ENCODE assay signal across 8 mouse cellular contexts in genomic region chr3:65527196-65527595, GRCm38 (mm10). TPM values are rescaled to one million over a fixed set of nuclear protein-coding genes. Genes with fewer than 3 reads are reported as not detected.
DNase-seq lines count a peak whose midpoint lies in the region; ATAC-seq and TF ChIP-seq lines count a peak whose summit lies in the region.

No protein-coding gene starts in this region.

- WGBS in lung, embryonic 14.5 days: 11% methylated on average over 3 of the region's 3 CpGs
- 27% methylated on average over 3 of the region's 3 CpGs for WGBS in forebrain, embryonic 12.5 days
- WGBS in neural tube, embryonic 15.5 days: 15% methylated on average over 3 of the region's 3 CpGs

- peak overlapping the region; percentile 91 for H3K4me3 ChIP-seq in lung, embryonic 14.5 days (ENCODE audit: low read depth, low read length)
- H3K4me3 ChIP-seq in forebrain, embryonic 12.5 days (replicated peaks): peak overlapping the region; percentile 87
- H3K4me3 ChIP-seq in neural tube, embryonic 15.5 days (replicated peaks): peak overlapping the region; percentile 95

- no peaks in the 10 kb centered on the region for H3K9me3 ChIP-seq in lung, embryonic 14.5 days (ENCODE audit: low read depth, low read length)
- no peaks in the 10 kb centered on the region for H3K9me3 ChIP-seq in forebrain, embryonic 12.5 days
- H3K9me3 ChIP-seq in neural tube, embryonic 15.5 days (replicated peaks): no peaks in the 10 kb centered on the region

- H3K27me3 ChIP-seq in lung, embryonic 14.5 days (ENCODE audit: insufficient read depth, low read length): no peaks in the 10 kb centered on the region
- no peaks in the 10 kb centered on the region; the same call in 1 of the 2 replicates for H3K27me3 ChIP-seq in forebrain, embryonic 12.5 days
- H3K27me3 ChIP-seq in neural tube, embryonic 15.5 days (replicated peaks): no peaks in the 10 kb centered on the region

- peaks cover 7% of the 10 kb centered on the region for H3K36me3 ChIP-seq in lung, embryonic 14.5 days (ENCODE audit: insufficient read depth)
- H3K36me3 ChIP-seq in forebrain, embryonic 12.5 days (replicated peaks): peaks cover 5% of the 10 kb centered on the region; the same call in 1 of the 2 replicates
- H3K36me3 ChIP-seq in neural tube, embryonic 15.5 days: no peaks in the 10 kb centered on the region

- DNase-seq in lung, embryonic 14.5 days: peak; percentile 46
- DNase-seq in lung, adult 18-20 months: no peak
- peak; percentile 36 to 74 for DNase-seq in kidney, postnatal 36 days
- no peak for DNase-seq in urinary bladder, postnatal 14 days (ENCODE audit: low spot score)
- no peak for DNase-seq in left cerebral cortex, adult 18-20 months (ENCODE audit: low spot score in 2 of 2)

- no peak for ATAC-seq in lung, embryonic 14.5 days (ENCODE audit: insufficient read depth)
- no peak for ATAC-seq in forebrain, embryonic 12.5 days (ENCODE audit: low FRiP score)
- no peak for ATAC-seq in neural tube, embryonic 15.5 days (ENCODE audit: low FRiP score)
- ATAC-seq in cerebellum, adult (ENCODE audit: insufficient number of reproducible peaks, low FRiP score, low TSS enrichment): no peak

- peak overlapping the region; percentile 80 for H3K4me2 ChIP-seq in lung, embryonic 14.5 days
- peak overlapping the region; percentile 79 for H3K4me2 ChIP-seq in forebrain, embryonic 12.5 days
- H3K4me2 ChIP-seq in neural tube, embryonic 15.5 days: peak overlapping the region; percentile 82

- H3K9ac ChIP-seq in lung, embryonic 14.5 days: peak overlapping the region; percentile 92
- peak overlapping the region; percentile 82 for H3K9ac ChIP-seq in forebrain, embryonic 12.5 days
- H3K9ac ChIP-seq in neural tube, embryonic 15.5 days (replicated peaks): no peak overlapping the region

- H3K27ac ChIP-seq in lung, embryonic 14.5 days (ENCODE audit: low read depth): peak overlapping the region; percentile 99
- peak overlapping the region; percentile 98 for H3K27ac ChIP-seq in forebrain, embryonic 12.5 days
- peak overlapping the region; percentile 100 for H3K27ac ChIP-seq in neural tube, embryonic 15.5 days (replicated peaks)

- no peaks in the 10 kb centered on the region for H3K4me1 ChIP-seq in lung, embryonic 14.5 days (ENCODE audit: insufficient read depth)
- peaks cover 8% of the 10 kb centered on the region for H3K4me1 ChIP-seq in forebrain, embryonic 12.5 days
- H3K4me1 ChIP-seq in neural tube, embryonic 15.5 days: peaks cover 7% of the 10 kb centered on the region; the same call in 1 of the 2 replicates

- TF ChIP-seq CTCF in lung, embryonic 14.5 days (IDR thresholded peaks at IDR 0.05; ENCODE audit: low read depth): no peak

RNA-seq across cellular contexts. Expression of gene Tiparp, which starts 1.0 kb away (rescaled TPM):
- 44.4 and 47.4 TPM in 2 replicates for polyA plus RNA-seq in lung, embryonic 14.5 days (2014; fragmentation: Nextera tagmentation; extraction: Ambion mirVana)
- 29.4 and 30.6 TPM in 2 replicates for polyA plus RNA-seq in forebrain, embryonic 12.5 days (2016; fragmentation: Nextera tagmentation; extraction: Ambion mirVana)
- polyA plus RNA-seq in neural tube, embryonic 15.5 days (2015; fragmentation: Nextera tagmentation; extraction: Ambion mirVana): 24.6 and 28.7 TPM in 2 replicates
- total RNA-seq in left cerebral cortex, adult 18-20 months (2021): 10 to 100 TPM; 15.9 to 19.1 TPM

Comparison
In these comparisons a context has a peak if more than half of its experiments do, and no peak if none do; other contexts are left out.
1. DNase-seq: peak in lung, embryonic 14.5 days (single experiment) and kidney, postnatal 36 days (2 of 2); none in lung, adult 18-20 months (0 of 2), urinary bladder, postnatal 14 days (single experiment) and left cerebral cortex, adult 18-20 months (0 of 2).
2. Peak in every context shown above with its lines, with median percentiles within 50 percentile points of each other: H3K27ac ChIP-seq, H3K4me2 ChIP-seq and H3K4me3 ChIP-seq.